Mouse (Mus musculus) CH12.LX (cell line): ENCODE data around the gene Casz1.

Source experiments
- POLR2A ChIP-seq: IDR thresholded peaks from 2 replicates; pipeline ENCODE4 v1.6.1; 2011; ENCODE audit warnings: low read depth, mild to moderate bottlenecking, improper control_type of control experiment, low read length
- ZKSCAN1 ChIP-seq: IDR thresholded peaks from 2 replicates; pipeline ENCODE4 v1.6.1; 2012; ENCODE audit warnings: low read depth, inconsistent platforms, low read length, improper control_type of control experiment, borderline replicate concordance

GRCm38 (mm10) chr4:148961081-148961480 is 156.9 kb downstream of the Casz1 start:
- no peak for TF ChIP-seq ZKSCAN1
- TF ChIP-seq POLR2A = no peak
